Mouse (Mus musculus): ENCODE data around the gene Brd7. TPM values are rescaled to one million over a fixed set of nuclear protein-coding genes. Genes with fewer than 3 reads are reported as not detected.

Brd7 gene
- total RNA-seq (2021) = 10 to 100 TPM; 63.9 to 66.8 TPM
- long read RNA-seq, experiment 1, transcript Brd7-201 (17 exons, 3,625 nt) = major isoform, 47 of 63 reads
- long read RNA-seq, experiment 1, partial matches to known transcripts = 9 of 63 reads
- long read RNA-seq, experiment 1, other reads (novel, unspliced or antisense) = 7 of 63 reads
- long read RNA-seq, experiment 2, transcript Brd7-201 (17 exons, 3,625 nt) = major isoform, 53 of 71 reads
- long read RNA-seq, experiment 2, partial matches to known transcripts = 10 of 71 reads
- long read RNA-seq, experiment 2, other reads (novel, unspliced or antisense) = 8 of 71 reads

GRCm38 (mm10) chr8:88361708-88362428 is at the start of gene Brd7:
Gene Brd7 (minus strand): TSS chr8:88362194.
- DNase-seq (ENCODE audit: low spot score in 2 of 2) = peak; percentile 86 to 88

DNA sequence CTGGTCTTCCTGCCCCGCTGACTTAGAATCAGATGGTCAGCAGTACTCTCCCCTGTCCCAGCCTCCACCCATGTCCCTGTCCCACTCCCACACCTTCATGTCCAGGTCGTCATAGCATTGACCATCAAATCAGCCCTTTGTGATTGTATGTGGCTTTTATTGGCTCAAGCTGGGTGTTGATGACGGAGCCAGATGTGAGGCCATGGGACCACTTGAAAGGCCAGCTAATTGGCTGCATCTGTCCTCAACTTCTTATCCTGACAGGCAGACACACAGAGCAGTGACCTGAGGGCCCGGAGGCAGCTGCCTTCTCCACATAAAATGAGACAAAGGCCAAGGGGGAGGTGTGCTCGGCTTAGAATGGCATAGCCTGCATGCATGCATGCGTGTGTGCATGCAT is 49.5 kb upstream of the Brd7 start:
- no peak for DNase-seq (ENCODE audit: low spot score in 2 of 2)

- DNase-seq (ENCODE audit: low spot score in 2 of 2) = no peak
Observed at GRCm38 (mm10) chr8:88409401-88409940, 47.5 kb upstream of the Brd7 start.

GRCm38 (mm10) chr8:88407716-88408115 is 45.7 kb upstream of the Brd7 start:
- DNase-seq (ENCODE audit: low spot score in 2 of 2) = no peak

GRCm38 (mm10) chr8:88398060-88398459 is 36.1 kb upstream of the Brd7 start:
- DNase-seq (ENCODE audit: low spot score in 2 of 2) = no peak

GRCm38 (mm10) chr8:88393298-88393697 is 31.3 kb upstream of the Brd7 start:
- DNase-seq (ENCODE audit: low spot score in 2 of 2) = no peak

DNA sequence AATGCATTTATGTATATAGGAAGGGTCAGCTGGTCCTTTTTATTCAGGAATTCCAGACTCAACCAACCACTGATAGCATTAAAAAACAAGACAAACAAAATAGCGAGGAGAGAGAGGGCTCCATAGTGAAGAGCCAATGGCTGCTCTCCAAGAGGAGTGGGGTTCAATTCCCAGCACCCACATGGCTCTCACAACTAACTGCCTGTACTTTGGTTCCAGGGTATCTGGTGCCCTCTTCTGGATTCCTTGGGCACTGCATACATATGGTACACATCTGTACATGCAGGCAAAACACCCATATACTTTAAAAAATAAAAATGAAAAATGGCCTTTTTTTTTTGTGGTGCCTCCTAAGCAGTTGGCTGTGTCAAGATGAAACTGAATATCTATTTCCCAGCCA is 28.8 kb upstream of the Brd7 start:
- DNase-seq (ENCODE audit: low spot score in 2 of 2) = no peak

DNA sequence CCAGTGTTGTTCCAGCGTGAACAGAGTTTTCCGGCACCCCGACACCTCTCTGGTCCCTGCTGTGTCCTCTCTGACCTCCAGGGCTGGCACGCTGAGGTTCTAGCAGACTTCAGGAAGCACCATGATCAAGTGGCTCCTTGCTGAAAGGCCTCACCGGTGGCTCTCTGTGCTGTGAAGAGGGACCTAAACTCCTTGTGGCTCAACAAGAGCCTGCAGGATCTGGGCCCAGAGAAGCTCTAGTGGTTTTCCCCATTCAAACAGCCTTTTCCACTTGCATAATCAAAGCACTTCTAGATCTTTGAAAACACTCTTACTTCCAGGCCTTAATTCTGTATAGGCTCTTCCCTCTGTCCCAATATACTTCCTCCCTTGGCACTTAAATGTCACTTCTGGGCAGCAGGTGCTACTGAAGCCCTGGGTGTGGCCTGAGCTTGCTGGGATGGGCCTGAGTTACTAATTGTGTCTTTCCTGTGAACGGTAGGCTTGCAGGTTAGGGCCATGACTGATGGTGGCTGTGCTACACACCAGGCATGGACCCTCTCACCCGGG is 26.8 kb upstream of the Brd7 start:
- no peak for DNase-seq (ENCODE audit: low spot score in 2 of 2)

- no peak for DNase-seq (ENCODE audit: low spot score in 2 of 2)
Observed at GRCm38 (mm10) chr8:88387874-88388273, 25.9 kb upstream of the Brd7 start.

GRCm38 (mm10) chr8:88383164-88383556 is 21.2 kb upstream of the Brd7 start:
- no peak for DNase-seq (ENCODE audit: low spot score in 2 of 2)

- DNase-seq (ENCODE audit: low spot score in 2 of 2) = no peak
Observed at GRCm38 (mm10) chr8:88382311-88383163, 20.5 kb upstream of the Brd7 start.

DNA sequence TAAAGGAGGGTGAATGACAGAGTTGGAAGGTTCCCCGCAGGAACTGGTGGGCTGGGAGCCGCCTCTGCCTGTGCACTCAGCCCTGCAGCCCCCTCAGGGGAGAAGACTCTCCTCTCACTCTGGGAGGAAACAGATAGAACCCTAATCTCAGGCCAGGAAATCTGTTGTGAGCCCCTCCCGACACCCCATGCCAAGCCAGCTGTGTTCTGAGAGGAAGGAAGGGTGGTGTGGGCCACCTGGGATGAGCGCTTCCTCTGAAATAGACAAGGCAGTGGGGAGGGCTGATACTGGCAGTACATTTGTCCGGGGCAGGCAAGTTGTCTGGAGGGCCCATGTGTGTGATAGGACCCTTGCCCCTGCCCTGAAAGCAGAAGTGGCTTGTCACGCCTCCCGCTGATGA is 18.5 kb upstream of the Brd7 start:
- no peak for DNase-seq (ENCODE audit: low spot score in 2 of 2)

- peak; percentile 28 to 63 for DNase-seq (ENCODE audit: low spot score in 2 of 2)
Observed at GRCm38 (mm10) chr8:88376836-88377582, 15.0 kb upstream of the Brd7 start.

DNA sequence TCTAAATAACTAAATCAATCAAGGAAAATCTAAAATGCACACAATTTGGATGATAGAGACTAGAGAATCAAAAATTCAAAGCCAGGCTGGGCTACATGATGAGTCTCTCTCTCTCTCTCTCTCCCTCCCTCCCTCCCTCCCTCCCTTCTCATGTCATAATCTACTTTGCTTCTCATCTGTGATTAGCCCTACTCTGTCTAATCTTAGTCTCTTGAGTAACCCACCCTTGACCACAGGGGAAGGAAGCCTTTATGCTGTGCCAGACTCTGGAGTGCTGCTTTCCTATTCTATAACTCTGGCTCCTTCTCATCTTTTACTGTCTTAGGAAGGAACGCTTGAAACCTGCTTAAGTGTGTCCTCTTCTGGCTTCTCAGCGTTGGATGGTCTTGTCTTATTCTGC is 9.5 kb upstream of the Brd7 start:
- DNase-seq (ENCODE audit: low spot score in 2 of 2) = no peak

- DNase-seq (ENCODE audit: low spot score in 2 of 2) = no peak
Observed at GRCm38 (mm10) chr8:88369805-88370204, 7.8 kb upstream of the Brd7 start.

GRCm38 (mm10) chr8:88369221-88369620 is 7.2 kb upstream of the Brd7 start:
- DNase-seq (ENCODE audit: low spot score in 2 of 2) = no peak

DNA sequence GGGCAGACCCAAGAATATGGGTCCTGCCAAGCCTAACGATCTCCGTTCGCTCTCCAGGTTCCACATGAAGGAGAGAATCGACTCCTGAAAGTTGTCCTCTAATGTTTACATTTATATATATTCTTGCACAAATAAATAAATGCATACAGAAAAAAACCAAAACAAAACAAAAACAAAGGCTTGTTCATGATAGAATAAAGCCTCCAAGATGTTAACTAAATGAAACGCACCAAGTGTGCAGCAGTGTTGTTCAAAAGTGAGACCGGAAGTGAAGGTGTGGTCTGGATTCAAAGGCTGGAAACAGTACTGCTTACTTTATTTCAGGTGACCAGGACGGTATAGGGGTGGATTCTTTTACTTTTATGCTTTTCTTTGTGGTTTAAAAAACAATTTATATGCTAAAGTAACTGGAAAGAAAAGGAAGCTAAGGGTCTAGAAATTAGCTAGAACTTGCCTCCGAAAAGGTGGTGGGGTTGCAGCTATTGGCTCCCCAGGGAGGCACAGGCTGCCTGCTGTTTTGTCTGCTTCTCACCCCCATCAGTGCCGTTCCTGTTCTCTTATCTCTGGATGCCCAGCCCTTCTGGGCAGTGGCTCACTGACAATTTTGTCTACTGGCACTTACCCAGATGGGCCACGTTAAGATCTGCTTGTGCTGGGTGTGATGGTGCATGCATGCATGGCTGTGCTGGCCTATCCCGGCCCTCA is 604 bp upstream of the Brd7 start:
- DNase-seq (ENCODE audit: low spot score in 2 of 2) = no peak

GRCm38 (mm10) chr8:88361044-88361707 is 818 bp downstream of the Brd7 start:
- DNase-seq (ENCODE audit: low spot score in 2 of 2) = no peak

DNA sequence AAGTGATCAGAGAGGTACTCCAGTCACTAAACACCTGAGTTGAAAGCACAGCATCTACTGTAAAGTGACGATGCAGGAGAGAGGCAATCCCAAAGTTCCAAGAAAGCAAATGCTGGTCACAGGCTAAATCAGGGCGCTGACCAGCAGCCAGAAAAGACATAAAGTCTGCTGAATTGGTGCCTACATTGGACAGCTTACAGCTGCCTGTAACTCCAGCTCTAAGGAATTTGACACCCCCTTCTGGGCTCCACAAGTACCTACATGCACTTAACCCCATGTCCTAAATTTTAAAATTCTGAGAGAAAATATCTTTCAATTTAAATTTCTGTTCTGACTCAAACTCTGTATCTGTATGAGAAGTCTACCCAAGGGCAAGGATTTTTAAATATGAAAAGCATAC is 2.0 kb downstream of the Brd7 start:
- no peak for DNase-seq (ENCODE audit: low spot score in 2 of 2)
